Mouse (Mus musculus) MEL (cell line): ENCODE measurements around the gene Adap2. TPM values are rescaled to one million over a fixed set of nuclear protein-coding genes. Genes with fewer than 3 reads are reported as not detected.
A peak's percentile ranks its signal among the peaks of the same experiment; 100 is the strongest.

Experiments
- DNase-seq: peaks from one replicate; pipeline ENCODE4 v3.0.0; 2011; ENCODE audit warnings: low read depth, low spot score
- H3K27ac ChIP-seq: 2 replicates; pipeline ENCODE4 v1.5.1; 2012; ENCODE audit warnings: low read depth, mild to moderate bottlenecking, control low read depth, low read length, moderate library complexity; ENCODE audit not compliant: control insufficient read depth
- H3K27me3 ChIP-seq, 2 experiments: fragments of 150-350 bp in 1 of 2; sonication (generic) in 1 of 2; 2 replicates each; pipeline ENCODE4 v1.6.1; 2012; ENCODE audit warnings: low read length in 2 of 2, mild to moderate bottlenecking in 2 of 2, improper control_type of control experiment in 1 of 2, moderate library complexity in 1 of 2; ENCODE audit not compliant: insufficient read depth in 2 of 2, control insufficient read depth in 1 of 2
- H3K36me3 ChIP-seq, 2 experiments: 2 replicates each; pipeline ENCODE4 v1.6.1; 2012 to 2014; ENCODE audit warnings: low read length in 2 of 2, improper control_type of control experiment in 1 of 2, inconsistent platforms in 1 of 2, mild to moderate bottlenecking in 1 of 2; ENCODE audit not compliant: insufficient read depth in 2 of 2, control insufficient read depth in 1 of 2
- H3K4me1 ChIP-seq, 2 experiments: fragments of 150-350 bp in 1 of 2; sonication (generic) in 1 of 2; 2 replicates each; pipeline ENCODE4 v1.6.1; 2012; ENCODE audit warnings: low read length in 2 of 2, improper control_type of control experiment in 1 of 2, mild to moderate bottlenecking in 1 of 2; ENCODE audit not compliant: insufficient read depth in 2 of 2, control insufficient read depth in 1 of 2
- H3K4me3 ChIP-seq, 2 experiments: fragments of 150-350 bp in 1 of 2; sonication (generic) in 1 of 2; 2 replicates each; pipeline ENCODE4 v1.5.1; 2012; ENCODE audit warnings: low read depth in 2 of 2, low read length in 2 of 2, mild to moderate bottlenecking in 2 of 2, moderate library complexity in 2 of 2, control low read depth in 1 of 2, improper control_type of control experiment in 1 of 2; ENCODE audit not compliant: control insufficient read depth in 1 of 2, insufficient read depth in 1 of 2
- H3K79me2 ChIP-seq: 2 replicates; pipeline ENCODE4 v1.6.1; 2012; ENCODE audit warnings: mild to moderate bottlenecking, low read length, moderate library complexity; ENCODE audit not compliant: control insufficient read depth, poor library complexity, insufficient read depth
- H3K9ac ChIP-seq: 2 replicates; pipeline ENCODE4 v1.6.1; 2012; ENCODE audit warnings: low read depth, mild to moderate bottlenecking, control low read depth, low read length, moderate library complexity; ENCODE audit not compliant: control insufficient read depth, poor library complexity, severe bottlenecking
- H3K9me3 ChIP-seq: fragments of 150-350 bp; sonication (generic); replicated peaks from 2 replicates; pipeline ENCODE4 v1.6.1; 2012; ENCODE audit warnings: mild to moderate bottlenecking, low read length, improper control_type of control experiment, moderate library complexity; ENCODE audit not compliant: insufficient read depth
- BHLHE40 ChIP-seq: IDR thresholded peaks from 2 replicates; pipeline ENCODE4 v1.6.1; 2012; ENCODE audit warnings: low read depth, mild to moderate bottlenecking, inconsistent platforms, low read length, improper control_type of control experiment, borderline replicate concordance
- CHD1 ChIP-seq: IDR thresholded peaks from 2 replicates; pipeline ENCODE4 v1.6.1; 2012; ENCODE audit warnings: low read depth, mild to moderate bottlenecking, inconsistent platforms, low read length, improper control_type of control experiment
- CTCF ChIP-seq, 3 experiments: IDR thresholded peaks in 2 of 3; conservative IDR thresholded peaks in 1 of 3; 2 replicates each; pipeline ENCODE4 v1.5.1; 2011 to 2012; ENCODE audit warnings: low read length in 3 of 3, low read depth in 2 of 3, mild to moderate bottlenecking in 2 of 3, improper control_type of control experiment in 1 of 3, inconsistent platforms in 1 of 3, mixed read lengths in 1 of 3, moderate library complexity in 1 of 3; ENCODE audit not compliant: control insufficient read depth in 1 of 3, insufficient read depth in 1 of 3, poor library complexity in 1 of 3, severe bottlenecking in 1 of 3
- E2F4 ChIP-seq: IDR thresholded peaks from 2 replicates; pipeline ENCODE4 v1.6.1; 2011; ENCODE audit warnings: low read depth, low read length, improper control_type of control experiment, borderline replicate concordance
- EP300 ChIP-seq, 2 experiments: IDR thresholded peaks; 2 replicates each; pipeline ENCODE4 v1.6.1; 2011; ENCODE audit warnings: improper control_type of control experiment in 2 of 2, low read length in 2 of 2, low read depth in 1 of 2, mild to moderate bottlenecking in 1 of 2
- ETS1 ChIP-seq: IDR thresholded peaks from 2 replicates; pipeline ENCODE4 v1.6.1; 2012; ENCODE audit warnings: low read depth, mild to moderate bottlenecking, inconsistent platforms, low read length, improper control_type of control experiment, moderate library complexity
- GABPA ChIP-seq: IDR thresholded peaks from 2 replicates; pipeline ENCODE4 v1.6.1; 2012; ENCODE audit warnings: low read depth, mild to moderate bottlenecking, inconsistent platforms, low read length, improper control_type of control experiment, moderate library complexity
- GATA1 ChIP-seq: IDR thresholded peaks from 2 replicates; pipeline ENCODE4 v1.6.1; 2011; ENCODE audit warnings: low read depth, low read length, improper control_type of control experiment
- HCFC1 ChIP-seq: IDR thresholded peaks from 2 replicates; pipeline ENCODE4 v1.6.1; 2012; ENCODE audit warnings: low read depth, mild to moderate bottlenecking, inconsistent platforms, low read length, improper control_type of control experiment, moderate library complexity
- JUND ChIP-seq: IDR thresholded peaks from 2 replicates; pipeline ENCODE4 v1.6.1; 2011; ENCODE audit warnings: low read depth, mild to moderate bottlenecking, improper control_type of control experiment, low read length
- MAX ChIP-seq: IDR thresholded peaks from 2 replicates; pipeline ENCODE4 v1.6.1; 2011; ENCODE audit warnings: low read length, improper control_type of control experiment
- MEF2A ChIP-seq: IDR thresholded peaks from 2 replicates; pipeline ENCODE4 v1.6.1; 2014; ENCODE audit warnings: low read depth, mild to moderate bottlenecking, inconsistent platforms, low read length, improper control_type of control experiment; ENCODE audit not compliant: poor library complexity, insufficient replicate concordance, severe bottlenecking; ENCODE audit errors: extremely low read depth
- MXI1 ChIP-seq: IDR thresholded peaks from 2 replicates; pipeline ENCODE4 v1.6.1; 2011; ENCODE audit warnings: mild to moderate bottlenecking, low read depth, low read length, improper control_type of control experiment
- MYB ChIP-seq: IDR thresholded peaks from 2 replicates; pipeline ENCODE4 v1.6.1; 2011; ENCODE audit warnings: mild to moderate bottlenecking, low read depth, low read length, improper control_type of control experiment
- MYC ChIP-seq: IDR thresholded peaks from 2 replicates; pipeline ENCODE4 v1.6.1; 2011; ENCODE audit warnings: low read depth, mild to moderate bottlenecking, low read length, improper control_type of control experiment, moderate library complexity
- NELFE ChIP-seq: IDR thresholded peaks from 2 replicates; pipeline ENCODE4 v1.6.1; 2011; ENCODE audit warnings: low read depth, low read length, improper control_type of control experiment
- POLR2A ChIP-seq, 2 experiments: IDR thresholded peaks; 2 replicates each; pipeline ENCODE4 v1.6.1; 2011 to 2012; ENCODE audit warnings: low read length in 2 of 2, mild to moderate bottlenecking in 2 of 2, control low read depth in 1 of 2, improper control_type of control experiment in 1 of 2, low read depth in 1 of 2, moderate library complexity in 1 of 2; ENCODE audit not compliant: control insufficient read depth in 1 of 2, insufficient read depth in 1 of 2, poor library complexity in 1 of 2
- POLR2AphosphoS5 ChIP-seq: IDR thresholded peaks from 2 replicates; pipeline ENCODE4 v1.6.1; 2012; ENCODE audit warnings: low read depth, borderline replicate concordance, mild to moderate bottlenecking, inconsistent platforms, low read length, moderate library complexity, mixed read lengths
- RAD21 ChIP-seq: IDR thresholded peaks from 2 replicates; pipeline ENCODE4 v1.6.1; 2011; ENCODE audit warnings: mild to moderate bottlenecking, low read depth, low read length, improper control_type of control experiment
- RCOR1 ChIP-seq: IDR thresholded peaks from 2 replicates; pipeline ENCODE4 v1.6.1; 2012; ENCODE audit warnings: low read depth, mild to moderate bottlenecking, inconsistent platforms, low read length, improper control_type of control experiment
- SIN3A ChIP-seq: IDR thresholded peaks from 2 replicates; pipeline ENCODE4 v1.6.1; 2012; ENCODE audit warnings: low read length, improper control_type of control experiment, inconsistent platforms
- SMC3 ChIP-seq: IDR thresholded peaks from 2 replicates; pipeline ENCODE4 v1.6.1; 2011; ENCODE audit warnings: low read depth, low read length, improper control_type of control experiment
- TBP ChIP-seq: IDR thresholded peaks from 2 replicates; pipeline ENCODE4 v1.8.0; 2011; ENCODE audit warnings: low read depth, low read length, improper control_type of control experiment
- TCF12 ChIP-seq: IDR thresholded peaks from 2 replicates; pipeline ENCODE4 v1.6.1; 2014; ENCODE audit warnings: low read depth, mild to moderate bottlenecking, inconsistent platforms, low read length, improper control_type of control experiment, moderate library complexity
- USF1 ChIP-seq: IDR thresholded peaks from 2 replicates; pipeline ENCODE4 v1.6.1; 2014; ENCODE audit warnings: low read depth, mild to moderate bottlenecking, inconsistent platforms, low read length, improper control_type of control experiment, moderate library complexity
- USF2 ChIP-seq, 2 experiments: IDR thresholded peaks; 2 replicates each; pipeline ENCODE4 v1.6.1; 2011 to 2012; ENCODE audit warnings: improper control_type of control experiment in 2 of 2, low read length in 2 of 2, borderline replicate concordance in 1 of 2, inconsistent platforms in 1 of 2, low read depth in 1 of 2, mild to moderate bottlenecking in 1 of 2; ENCODE audit not compliant: insufficient read depth in 1 of 2
- ZC3H11A ChIP-seq: IDR thresholded peaks from 2 replicates; pipeline ENCODE4 v1.6.1; 2012; ENCODE audit warnings: low read depth, mild to moderate bottlenecking, inconsistent platforms, low read length, improper control_type of control experiment
- ZKSCAN1 ChIP-seq: IDR thresholded peaks from 2 replicates; pipeline ENCODE4 v1.6.1; 2012; ENCODE audit warnings: low read depth, mild to moderate bottlenecking, inconsistent platforms, low read length, improper control_type of control experiment, moderate library complexity
- ZMIZ1 ChIP-seq: IDR thresholded peaks from 2 replicates; pipeline ENCODE4 v1.6.1; 2012; ENCODE audit warnings: low read depth, mild to moderate bottlenecking, inconsistent platforms, low read length, improper control_type of control experiment, moderate library complexity
- ZNF384 ChIP-seq: IDR thresholded peaks from 2 replicates; pipeline ENCODE4 v1.6.1; 2012; ENCODE audit warnings: low read depth, mild to moderate bottlenecking, inconsistent platforms, low read length, improper control_type of control experiment
- polyA plus RNA-seq, 2 experiments: library from polyadenylated mRNA; stranded (reverse) in 1 of 2; unstranded in 1 of 2; fragments of >175 nt in 1 of 2; fragments of >200 nt in 1 of 2; gene quantifications; 2 replicates each; pipeline versions ENCODE4 v1.2.1 to v1.2.4; 2012; ENCODE audit warnings: low replicate concordance in 2 of 2, low read depth in 1 of 2; ENCODE audit not compliant: insufficient read length in 2 of 2, insufficient read depth in 1 of 2, missing spikeins in 1 of 2
- total RNA-seq: library from RNA; depleted of rRNA; stranded (reverse); fragments of 300-350 nt; gene quantifications from 2 replicates; pipeline ENCODE4 v1.2.3, GENCODE M21; 2012; rRNA removed

Gene Adap2
- total RNA-seq: not detected in 2 replicates
- not detected for polyA plus RNA-seq

GRCm38 (mm10) chr11:80153857-80154495 is at the start of gene Adap2:
Adap2 (plus strand) TSS chr11:80154105.
- Histone ChIP-seq H3K4me3 (no peak within 1 kb of the TSS), H3K79me2 (no peaks in the 10 kb centered on the region), H3K27ac (no peak within 1 kb of the TSS), H3K36me3 (no peaks in the 10 kb centered on the region), H3K4me1 (no peaks in the 10 kb centered on the region), H3K9me3 (no peaks in the 10 kb centered on the region), H3K9ac (no peak within 1 kb of the TSS), H3K27me3 (no peaks in the 10 kb centered on the region; a peak in 1 of 4 replicates)
- DNase-seq: no peak
- TF ChIP-seq USF1 (no peak), GATA1 (no peak), GABPA (no peak), TBP (no peak), ZNF384 (no peak)

GRCm38 (mm10) chr11:80104407-80104806 is 49.5 kb upstream of the Adap2 start:
- H3K36me3 ChIP-seq: peaks cover 33 to 39% of the 10 kb centered on the region in 2 experiments
- no peaks in the 10 kb centered on the region for H3K9me3 ChIP-seq
- peaks cover 1% of the 10 kb centered on the region; the same call in 1 of the 2 replicates for H3K79me2 ChIP-seq
- H3K27me3 ChIP-seq: no peaks in the 10 kb centered on the region
- no peak overlapping the region for H3K4me3 ChIP-seq
- H3K4me1 ChIP-seq: peaks cover 14 to 16% of the 10 kb centered on the region in 2 experiments
- peak overlapping the region; percentile 37; the same call in 1 of the 2 replicates for H3K27ac ChIP-seq
- peak; percentile 54 for DNase-seq
- H3K9ac ChIP-seq: no peak overlapping the region
- TF ChIP-seq TCF12 (peak; percentile 44; the same call in 1 of the 2 replicates), MYB (no peak), MAX (no peak), MXI1 (no peak), USF2 (IDR thresholded peaks at IDR 0.05; ENCODE audit: borderline replicate concordance in 1 of 2, insufficient read depth in 1 of 2, low read depth in 1 of 2, low read length in 2 of 2) (no peak), HCFC1 (no peak), POLR2AphosphoS5 (no peak), ZKSCAN1 (no peak), ETS1 (no peak), RCOR1 (0 out of 2 replicates have a peak, but pooled peaks have one; percentile 30), CHD1 (no peak), SMC3 (no peak), JUND (no peak), ZNF384 (peak; percentile 47; the same call in 1 of the 2 replicates), ZMIZ1 (no peak), BHLHE40 (no peak), GABPA (no peak), CTCF (IDR thresholded peaks at IDR 0.05 in 2 of 3, conservative IDR thresholded peaks at IDR 0.05 in 1 of 3; ENCODE audit: control insufficient read depth in 1 of 3, insufficient read depth in 1 of 3, low read depth in 2 of 3, low read length in 3 of 3, poor library complexity in 1 of 3, severe bottlenecking in 1 of 3) (no peak), MYC (no peak), NELFE (no peak), RAD21 (no peak), SIN3A (peak; percentile 17; the same call in 1 of the 2 replicates), GATA1 (peak; percentile 54), E2F4 (no peak), MEF2A (no peak), ZC3H11A (no peak), POLR2A (IDR thresholded peaks at IDR 0.05; ENCODE audit: control insufficient read depth in 1 of 2, insufficient read depth in 1 of 2, low read depth in 1 of 2, low read length in 2 of 2, poor library complexity in 1 of 2) (no peak), EP300 (IDR thresholded peaks at IDR 0.05; ENCODE audit: low read depth in 1 of 2, low read length in 2 of 2) (peak; percentile 75 to 83)
